Mouse (Mus musculus) R1 (cell line): ENCODE results near the gene Tmem164.

ENCODE experiments used
- DNase-seq: peaks from one replicate; pipeline ENCODE4 v3.0.0-alpha.2; 2018; ENCODE audit warnings: low read depth, low spot score

Tmem164 gene

GRCm38 (mm10) chrX:142828184-142828908 is 147.1 kb downstream of the Tmem164 start:
- DNase-seq: no peak

- no peak for DNase-seq
Observed at GRCm38 (mm10) chrX:142829267-142829666, 148.1 kb downstream of the Tmem164 start.

- DNase-seq: no peak
Observed at GRCm38 (mm10) chrX:142829866-142830470, 148.8 kb downstream of the Tmem164 start.

GRCm38 (mm10) chrX:142830572-142830971 is 149.4 kb downstream of the Tmem164 start:
- DNase-seq: no peak

- DNase-seq: no peak
Observed at GRCm38 (mm10) chrX:142832221-142832620, 151.0 kb downstream of the Tmem164 start.

GRCm38 (mm10) chrX:142833164-142833796 is 152.1 kb downstream of the Tmem164 start:
- no peak for DNase-seq

- DNase-seq: no peak
Observed at GRCm38 (mm10) chrX:142834807-142835206, 153.6 kb downstream of the Tmem164 start.

DNA sequence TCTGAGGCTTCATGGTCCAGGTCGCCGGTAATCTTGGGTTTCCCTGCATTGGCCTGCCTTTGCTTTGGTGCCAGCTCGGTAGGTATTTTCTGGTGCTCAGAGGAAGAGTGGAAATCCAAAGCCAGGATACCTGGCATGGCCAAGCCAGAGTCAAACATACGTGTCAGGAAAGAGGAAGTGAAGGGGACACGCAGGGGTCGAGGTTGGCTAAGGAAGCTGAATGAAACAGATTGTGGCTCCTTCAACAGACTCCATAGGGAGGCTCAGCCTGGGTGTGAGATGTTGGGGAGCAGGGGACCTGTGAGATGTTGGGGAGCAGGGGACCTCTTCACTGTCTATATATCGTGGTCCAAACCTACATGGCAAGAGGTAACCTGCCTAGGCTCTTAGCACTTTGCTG is 155.2 kb downstream of the Tmem164 start:
- DNase-seq: no peak

GRCm38 (mm10) chrX:142837316-142837715 is 156.1 kb downstream of the Tmem164 start:
- DNase-seq: no peak

DNA sequence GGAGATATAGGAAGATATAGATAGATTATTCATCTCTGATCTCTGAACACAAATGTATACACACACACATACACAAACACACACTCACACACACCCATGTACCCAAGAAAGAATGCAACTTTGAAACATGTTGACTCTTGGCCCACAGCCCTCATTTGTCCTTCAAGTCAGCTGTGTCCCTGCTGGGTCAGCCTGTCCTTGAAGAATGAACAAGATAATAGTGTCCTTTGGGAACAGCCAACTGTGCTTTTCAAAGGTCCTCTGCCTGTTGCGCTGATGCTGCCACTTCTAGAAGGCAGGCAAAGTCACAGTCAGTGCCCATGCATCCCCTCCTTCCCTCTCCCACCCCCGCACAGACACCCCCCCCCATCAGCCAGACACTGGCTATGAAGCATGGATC is 157.6 kb downstream of the Tmem164 start:
- no peak for DNase-seq

- no peak for DNase-seq
Observed at GRCm38 (mm10) chrX:142839411-142839810, 158.2 kb downstream of the Tmem164 start.

GRCm38 (mm10) chrX:142841916-142842315 is 160.7 kb downstream of the Tmem164 start:
- DNase-seq: no peak

GRCm38 (mm10) chrX:142846266-142846665 is 165.1 kb downstream of the Tmem164 start:
- no peak for DNase-seq

- DNase-seq: no peak
Observed at GRCm38 (mm10) chrX:142848032-142848431, 166.8 kb downstream of the Tmem164 start.

DNA sequence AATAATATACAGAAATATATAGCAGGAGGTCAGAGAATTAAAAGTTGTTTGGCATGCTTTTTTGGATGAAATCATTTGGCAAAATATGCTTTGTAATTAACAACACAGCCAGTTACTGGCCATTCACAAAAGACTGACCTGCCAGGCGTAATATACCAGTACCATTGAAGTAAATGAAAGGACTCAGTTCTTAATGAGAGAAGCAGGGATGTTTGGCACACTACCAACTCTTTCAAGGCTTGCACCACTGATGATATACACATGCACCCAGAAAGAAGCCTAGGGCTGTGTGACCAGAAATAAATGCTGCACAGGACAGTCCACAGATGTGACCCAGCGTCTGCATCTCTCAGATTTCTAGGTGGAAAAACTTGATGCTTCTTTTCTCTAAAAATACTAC is 188.6 kb downstream of the Tmem164 start:
- no peak for DNase-seq

- no peak for DNase-seq
Observed at GRCm38 (mm10) chrX:142882255-142882654, 201.0 kb downstream of the Tmem164 start.

DNA sequence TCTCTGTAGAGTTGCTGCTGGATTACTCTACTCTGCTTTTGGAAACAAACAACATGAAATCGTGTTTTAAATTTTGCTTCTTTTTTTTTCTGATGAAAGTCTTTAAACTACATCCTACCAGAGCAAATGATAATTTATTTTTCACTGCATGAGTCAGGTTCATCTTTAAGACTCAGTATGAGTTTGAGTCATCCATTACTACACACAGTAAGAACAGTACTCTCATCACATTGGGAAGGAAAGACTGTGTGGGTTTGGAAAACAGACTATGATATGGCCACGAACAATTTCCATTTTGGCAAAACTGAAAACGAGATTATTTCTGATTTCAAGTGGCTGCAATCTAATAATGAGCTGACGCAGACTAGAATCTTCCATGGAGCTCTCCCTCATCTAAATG is 202.4 kb downstream of the Tmem164 start:
- DNase-seq: no peak

GRCm38 (mm10) chrX:142885962-142886361 is 204.8 kb downstream of the Tmem164 start:
- DNase-seq: no peak
